Mouse (Mus musculus) neural tube, embryonic 13.5 days (tissue): ENCODE measurements around the gene Insl5. TPM values are rescaled to one million over a fixed set of nuclear protein-coding genes. Genes with fewer than 3 reads are reported as not detected.
A peak's percentile ranks its signal among the peaks of the same experiment; 100 is the strongest.

Experiments used
- ATAC-seq: fragments of 200-750 bp; cut with Nextera tagmentation; 2 replicates; pipeline ENCODE4 v1.8.0; 2017; ENCODE audit warnings: low read depth, mild to moderate bottlenecking, moderate TSS enrichment, moderate library complexity
- H3K27ac ChIP-seq: fragments of 300-500 bp; sonication (generic); replicated peaks from 2 replicates; pipeline ENCODE4 v1.5.1; 2015; ENCODE audit warnings: moderate library complexity, mild to moderate bottlenecking, inconsistent platforms
- H3K27me3 ChIP-seq: fragments of 300-500 bp; sonication (generic); 2 replicates; pipeline ENCODE4 v1.6.1; 2015; ENCODE audit warnings: mild to moderate bottlenecking, inconsistent platforms
- H3K36me3 ChIP-seq: fragments of 300-500 bp; sonication (generic); 2 replicates; pipeline ENCODE4 v1.6.1; 2015; ENCODE audit warnings: mild to moderate bottlenecking, inconsistent platforms
- H3K4me1 ChIP-seq: fragments of 300-500 bp; sonication (generic); replicated peaks from 2 replicates; pipeline ENCODE4 v1.6.1; 2015; ENCODE audit warnings: inconsistent platforms
- H3K4me2 ChIP-seq: fragments of 300-500 bp; sonication (generic); 2 replicates; pipeline ENCODE4 v1.6.1; 2015; ENCODE audit warnings: inconsistent platforms, mild to moderate bottlenecking, moderate library complexity
- H3K4me3 ChIP-seq: fragments of 300-500 bp; sonication (generic); 2 replicates; pipeline ENCODE4 v1.5.1; 2015; ENCODE audit warnings: mild to moderate bottlenecking, inconsistent platforms
- H3K9ac ChIP-seq: fragments of 300-500 bp; sonication (generic); 2 replicates; pipeline ENCODE4 v1.6.1; 2015; ENCODE audit warnings: moderate library complexity, mild to moderate bottlenecking, inconsistent platforms
- H3K9me3 ChIP-seq: fragments of 300-500 bp; sonication (generic); 2 replicates; pipeline ENCODE4 v1.6.1; 2016; ENCODE audit warnings: inconsistent platforms
- WGBS: fragments of 180-500 bp; shearing (Covaris S2); methylation state at CpG from one replicate; pipeline ENCODE4 v1.1.7; 2015; 5-methylcytosine and 5-hydroxymethylcytosine counted together
- polyA plus RNA-seq: library from polyadenylated mRNA; unstranded; fragments of >200 nt; fragmentation: Nextera tagmentation; extraction: Ambion mirVana; gene quantifications from 2 replicates; pipeline ENCODE4 v1.2.1, GENCODE M21; 2015

Insl5 gene
- polyA plus RNA-seq, 1 experiment from 2014 or later = 0.49 TPM

GRCm38 (mm10) chr4:103013490-103013889 is 13.2 kb downstream of the Insl5 start:
- Histone ChIP-seq H3K27me3 (no peaks in the 10 kb centered on the region), H3K9me3 (no peaks in the 10 kb centered on the region), H3K9ac (no peak overlapping the region), H3K4me3 (no peak overlapping the region), H3K4me2 (peak overlapping the region; percentile 30), H3K36me3 (no peaks in the 10 kb centered on the region), H3K27ac (no peak overlapping the region), H3K4me1 (peaks cover 15% of the 10 kb centered on the region)
- no peak for ATAC-seq
- 9% methylated on average over 4 of the region's 4 CpGs for WGBS

- Histone ChIP-seq H3K4me1 (peaks cover 23% of the 10 kb centered on the region), H3K4me3 (no peak overlapping the region), H3K27ac (0 out of 2 replicates have a peak overlapping the region, but pooled peaks have one; percentile 53), H3K9me3 (no peaks in the 10 kb centered on the region), H3K4me2 (0 out of 2 replicates have a peak overlapping the region, but pooled peaks have one; percentile 13), H3K36me3 (no peaks in the 10 kb centered on the region), H3K9ac (no peak overlapping the region), H3K27me3 (no peaks in the 10 kb centered on the region)
- no peak; the same call in 1 of the 2 replicates for ATAC-seq
- 35% methylated on average over 7 of the region's 7 CpGs for WGBS
These were observed 14.8 kb downstream of the Insl5 start for GRCm38 (mm10) chr4:103011823-103012222.

GRCm38 (mm10) chr4:103010734-103011133 is 15.9 kb downstream of the Insl5 start:
- H3K4me1 ChIP-seq = peaks cover 34% of the 10 kb centered on the region
- no peak overlapping the region for H3K4me3 ChIP-seq
- no peak overlapping the region for H3K27ac ChIP-seq
- 93% methylated on average over 4 of the region's 4 CpGs for WGBS
- no peak overlapping the region for H3K4me2 ChIP-seq
- no peaks in the 10 kb centered on the region for H3K27me3 ChIP-seq
- no peak for ATAC-seq
- H3K36me3 ChIP-seq = no peaks in the 10 kb centered on the region
- no peak overlapping the region for H3K9ac ChIP-seq
- no peaks in the 10 kb centered on the region for H3K9me3 ChIP-seq

- Histone ChIP-seq H3K4me2 (no peak overlapping the region), H3K27me3 (no peaks in the 10 kb centered on the region), H3K4me3 (no peak overlapping the region), H3K9me3 (no peaks in the 10 kb centered on the region), H3K27ac (peak overlapping the region; percentile 78), H3K36me3 (no peaks in the 10 kb centered on the region), H3K4me1 (peaks cover 35% of the 10 kb centered on the region), H3K9ac (no peak overlapping the region)
- 0 out of 2 replicates have a peak, but pooled peaks have one; percentile 7 for ATAC-seq
- WGBS = 37% methylated on average over 4 of the region's 4 CpGs
These were observed 19.7 kb downstream of the Insl5 start for GRCm38 (mm10) chr4:103006943-103007418.

- no peaks in the 10 kb centered on the region for H3K36me3 ChIP-seq
- H3K27me3 ChIP-seq = no peaks in the 10 kb centered on the region
- H3K9me3 ChIP-seq = no peaks in the 10 kb centered on the region
- H3K4me1 ChIP-seq = peaks cover 30% of the 10 kb centered on the region
- 63% methylated on average over 5 of the region's 5 CpGs for WGBS
- no peak overlapping the region for H3K4me2 ChIP-seq
- H3K4me3 ChIP-seq = no peak overlapping the region
- ATAC-seq = no peak
- H3K27ac ChIP-seq = peak overlapping the region; percentile 78
- H3K9ac ChIP-seq = no peak overlapping the region
These were observed 20.4 kb downstream of the Insl5 start for GRCm38 (mm10) chr4:103006266-103006665.

- Histone ChIP-seq H3K27ac (peak overlapping the region; percentile 78), H3K4me3 (no peak overlapping the region), H3K4me2 (no peak overlapping the region), H3K9me3 (no peaks in the 10 kb centered on the region), H3K9ac (no peak overlapping the region), H3K4me1 (peaks cover 30% of the 10 kb centered on the region), H3K36me3 (no peaks in the 10 kb centered on the region), H3K27me3 (no peaks in the 10 kb centered on the region)
- WGBS = 38% methylated on average over 15 of the region's 15 CpGs
- ATAC-seq = peak; percentile 62; the same call in 1 of the 2 replicates
These were observed 21.3 kb downstream of the Insl5 start for GRCm38 (mm10) chr4:103005190-103005945.

- Histone ChIP-seq H3K9me3 (no peaks in the 10 kb centered on the region), H3K27ac (peak overlapping the region; percentile 78), H3K4me1 (peaks cover 30% of the 10 kb centered on the region), H3K4me3 (no peak overlapping the region), H3K36me3 (no peaks in the 10 kb centered on the region), H3K4me2 (no peak overlapping the region), H3K9ac (no peak overlapping the region), H3K27me3 (no peaks in the 10 kb centered on the region)
- 58% methylated on average over 4 of the region's 4 CpGs for WGBS
- no peak for ATAC-seq
These were observed 22.0 kb downstream of the Insl5 start for GRCm38 (mm10) chr4:103004681-103005080.

GRCm38 (mm10) chr4:102991685-102992084 is 35.0 kb downstream of the Insl5 start:
- Histone ChIP-seq H3K4me1 (no peaks in the 10 kb centered on the region), H3K36me3 (no peaks in the 10 kb centered on the region), H3K9ac (no peak overlapping the region), H3K4me2 (no peak overlapping the region), H3K27me3 (no peaks in the 10 kb centered on the region), H3K27ac (no peak overlapping the region), H3K9me3 (no peaks in the 10 kb centered on the region), H3K4me3 (no peak overlapping the region)
- WGBS = 87% methylated on average over 3 of the region's 3 CpGs
- no peak for ATAC-seq

GRCm38 (mm10) chr4:102990595-102991340 is 35.9 kb downstream of the Insl5 start:
- H3K4me2 ChIP-seq = no peak overlapping the region
- H3K9me3 ChIP-seq = no peaks in the 10 kb centered on the region
- no peaks in the 10 kb centered on the region for H3K4me1 ChIP-seq
- no peaks in the 10 kb centered on the region for H3K36me3 ChIP-seq
- no peak overlapping the region for H3K27ac ChIP-seq
- 86% methylated on average over 11 of the region's 11 CpGs for WGBS
- no peaks in the 10 kb centered on the region for H3K27me3 ChIP-seq
- no peak for ATAC-seq
- no peak overlapping the region for H3K4me3 ChIP-seq
- H3K9ac ChIP-seq = no peak overlapping the region

- no peak overlapping the region for H3K9ac ChIP-seq
- H3K4me3 ChIP-seq = no peak overlapping the region
- H3K4me1 ChIP-seq = no peaks in the 10 kb centered on the region
- H3K4me2 ChIP-seq = no peak overlapping the region
- no peak overlapping the region for H3K27ac ChIP-seq
- no peaks in the 10 kb centered on the region for H3K9me3 ChIP-seq
- no peaks in the 10 kb centered on the region for H3K36me3 ChIP-seq
- no peak for ATAC-seq
- 82% methylated on average over 4 of the region's 4 CpGs for WGBS
- H3K27me3 ChIP-seq = no peaks in the 10 kb centered on the region
These were observed 36.6 kb downstream of the Insl5 start for GRCm38 (mm10) chr4:102990016-102990415.

GRCm38 (mm10) chr4:102989391-102989790 is 37.3 kb downstream of the Insl5 start:
- Histone ChIP-seq H3K36me3 (no peaks in the 10 kb centered on the region), H3K4me1 (no peaks in the 10 kb centered on the region), H3K27ac (no peak overlapping the region), H3K4me3 (no peak overlapping the region), H3K9ac (no peak overlapping the region), H3K27me3 (no peaks in the 10 kb centered on the region), H3K9me3 (no peaks in the 10 kb centered on the region), H3K4me2 (no peak overlapping the region)
- no peak for ATAC-seq
- WGBS = 82% methylated on average over 5 of the region's 5 CpGs

- Histone ChIP-seq H3K4me3 (no peak overlapping the region), H3K9me3 (no peaks in the 10 kb centered on the region), H3K36me3 (no peaks in the 10 kb centered on the region), H3K27ac (no peak overlapping the region), H3K4me2 (no peak overlapping the region), H3K27me3 (no peaks in the 10 kb centered on the region), H3K4me1 (no peaks in the 10 kb centered on the region), H3K9ac (no peak overlapping the region)
- ATAC-seq = no peak
- WGBS = 80% methylated on average over 6 of the region's 6 CpGs
These were observed 38.1 kb downstream of the Insl5 start for GRCm38 (mm10) chr4:102988526-102988925.
